Comparison of ENCODE assay signal across 29 mouse cellular contexts in genomic region chr19:10855422-10855821, GRCm38 (mm10). TPM values are rescaled to one million over a fixed set of nuclear protein-coding genes. Genes with fewer than 3 reads are reported as not detected.
"Had no signal": no experiment of that assay in that cellular context is flagged by ENCODE, and none has a peak within 500 bp of the region (broad histone marks: within the 10 kb centered on the region; RNA-seq: fewer than 3 reads in every experiment).

No protein-coding gene starts in this region.

- H3K4me2 ChIP-seq: heart, embryonic 12.5 days; hindbrain, embryonic 14.5 days; intestine, embryonic 15.5 days; limb, embryonic 13.5 days; liver, embryonic 11.5 days; liver, embryonic 13.5 days; liver, embryonic 15.5 days had no signal

- H3K9me3 ChIP-seq: heart, embryonic 10.5 days; heart, embryonic 12.5 days; hindbrain, embryonic 10.5 days; intestine, embryonic 15.5 days; limb, embryonic 13.5 days; liver, embryonic 13.5 days; liver, embryonic 15.5 days had no signal

- H3K36me3 ChIP-seq: liver, embryonic 13.5 days; liver, embryonic 15.5 days had no signal

- H3K9ac ChIP-seq: heart, embryonic 12.5 days; hindbrain, embryonic 14.5 days; intestine, embryonic 15.5 days; limb, embryonic 13.5 days; liver, embryonic 13.5 days; liver, embryonic 15.5 days had no signal

- H3K4me3 ChIP-seq: heart, embryonic 10.5 days; heart, embryonic 12.5 days; hindbrain, embryonic 10.5 days; intestine, embryonic 15.5 days; layer of hippocampus, adult 2 months; left cerebral cortex, adult 2 months; limb, embryonic 13.5 days; liver, embryonic 13.5 days; liver, embryonic 15.5 days had no signal

- H3K27ac ChIP-seq: heart, embryonic 10.5 days; hindbrain, embryonic 10.5 days; hindbrain, embryonic 14.5 days; intestine, embryonic 15.5 days; layer of hippocampus, adult 2 months; left cerebral cortex, adult 2 months; limb, embryonic 13.5 days; liver, embryonic 13.5 days; liver, embryonic 15.5 days had no signal

- ATAC-seq: hindbrain, embryonic 16.5 days; inflammation-experienced regulatory T-cells, adult 6 months; intestine, embryonic 15.5 days; intestine, postnatal 0 days had no signal

- H3K4me1 ChIP-seq: heart, embryonic 12.5 days; intestine, embryonic 15.5 days; liver, embryonic 13.5 days; liver, embryonic 15.5 days had no signal

- DNase-seq: gastrocnemius, postnatal 14 days; gastrocnemius, postnatal 36 days; heart, adult 18-20 months; heart, postnatal 10 days; heart, postnatal 4 days; kidney, adult 18-20 months; kidney, adult 8-10 months; kidney, postnatal 10 days; kidney, postnatal 25 days; kidney, postnatal 4 days; liver; liver, embryonic 13.5 days had no signal

- H3K27me3 ChIP-seq: heart, embryonic 12.5 days; intestine, embryonic 15.5 days; limb, embryonic 13.5 days; liver, embryonic 15.5 days had no signal

RNA-seq across cellular contexts. Expression of gene Cd6, which starts 25.6 kb away (rescaled TPM):
- total RNA-seq: gastrocnemius, adult 8-10 months; gastrocnemius, postnatal 14 days; layer of hippocampus, postnatal 10 days had no signal
- polyA plus RNA-seq: heart, embryonic 10.5 days; heart, embryonic 12.5 days; heart, embryonic 14.5 days; hindbrain, embryonic 10.5 days; hindbrain, embryonic 14.5 days; hindbrain, embryonic 16.5 days; kidney, embryonic 16.5 days; limb, embryonic 13.5 days; liver, embryonic 11.5 days; liver, embryonic 15.5 days had no signal
